Mouse (Mus musculus) WW6 (cell line): ENCODE results near the gene Btbd35f26.
"Not testable (repeated sequence)": the region's sequence is repeated elsewhere in the genome, so short reads cannot be mapped to it uniquely, and the experiment has no call there.

Source experiments
- DNase-seq: peaks from one replicate; pipeline ENCODE4 v3.0.0-alpha.2; 2013; ENCODE audit warnings: low read depth, low spot score

Btbd35f26 gene

GRCm38 (mm10) chrX:31336154-31336553 lies at the start of gene Btbd35f26:
Btbd35f26 (plus strand) TSS chrX:31336454.
- DNase-seq: not testable (repeated sequence)

DNA sequence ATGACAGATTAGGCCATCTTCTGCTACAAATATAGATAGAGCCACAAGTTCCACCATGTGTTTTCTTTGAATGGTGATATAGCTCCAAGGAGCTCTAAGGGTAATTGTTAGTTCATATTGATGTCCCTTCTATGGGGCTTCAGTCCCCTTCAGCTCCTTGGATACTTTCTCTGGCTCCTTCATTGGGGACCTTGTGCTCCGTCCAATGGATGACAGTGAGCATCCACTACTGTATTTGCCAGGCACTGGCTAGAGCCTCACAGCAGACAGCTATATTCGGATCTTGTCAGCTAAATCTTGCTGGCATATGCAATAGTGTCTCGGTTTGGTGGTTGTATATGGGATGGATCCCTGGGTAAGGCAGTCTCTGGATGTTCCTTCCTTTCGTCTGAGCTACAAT lies 5.7 kb downstream of the Btbd35f26 start:
- DNase-seq: not testable (repeated sequence)

DNA sequence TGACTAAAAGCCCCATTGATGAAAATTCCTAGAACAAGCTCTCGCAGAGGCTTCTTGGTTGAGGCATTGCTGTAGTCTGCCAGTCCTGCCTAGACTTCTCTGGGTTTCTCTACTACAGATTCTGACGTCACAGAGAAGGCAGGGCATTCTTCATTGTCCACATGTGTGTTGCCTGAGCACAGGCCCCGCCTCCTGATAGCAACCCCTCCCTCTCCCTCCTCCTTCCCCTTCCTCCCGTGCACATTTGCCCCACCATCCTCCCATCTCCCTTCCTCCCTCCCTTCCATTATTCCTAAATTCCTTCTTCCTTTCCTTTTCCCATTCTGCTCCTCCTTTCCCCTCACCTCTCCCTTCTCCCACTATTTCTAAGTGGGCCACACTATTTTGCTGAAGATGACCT lies 47.6 kb downstream of the Btbd35f26 start, which contains the start of gene Btbd35f19:
Gene Btbd35f19, minus strand, starts transcription at position 101 of the 400 bp plus-strand sequence.
- DNase-seq: not testable (repeated sequence)
